Mouse (Mus musculus): ENCODE measurements at regions not wholly inside any gene's neighbourhood (a gene's known extent, or its start where the extent isn't known, plus 50 kb on each side); places are given as distances from the start of the nearest gene placed in this dataset.

DNA sequence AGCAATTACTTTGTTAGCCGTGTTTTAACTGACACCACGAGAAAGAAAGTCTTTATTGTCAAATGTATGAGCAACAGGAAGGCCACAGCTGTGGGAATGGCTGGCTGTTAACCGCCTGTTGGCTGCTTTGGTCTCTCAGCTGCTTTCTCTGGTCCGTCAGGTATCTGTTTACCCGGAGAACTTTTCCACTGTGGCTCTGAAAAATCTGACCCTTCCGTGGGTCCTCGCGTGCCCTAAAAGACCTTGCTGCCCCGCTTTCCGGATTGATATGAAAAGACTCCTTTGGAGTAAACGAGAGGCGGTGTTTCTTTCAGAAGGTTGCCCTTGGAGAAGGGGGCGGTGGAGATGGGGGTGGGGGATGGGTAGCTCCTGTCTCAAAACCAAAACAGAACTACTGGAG lies 75.9 kb downstream of the Sox14 start:
- no peak for DNase-seq (ENCODE audit: low spot score in 2 of 2)

DNA sequence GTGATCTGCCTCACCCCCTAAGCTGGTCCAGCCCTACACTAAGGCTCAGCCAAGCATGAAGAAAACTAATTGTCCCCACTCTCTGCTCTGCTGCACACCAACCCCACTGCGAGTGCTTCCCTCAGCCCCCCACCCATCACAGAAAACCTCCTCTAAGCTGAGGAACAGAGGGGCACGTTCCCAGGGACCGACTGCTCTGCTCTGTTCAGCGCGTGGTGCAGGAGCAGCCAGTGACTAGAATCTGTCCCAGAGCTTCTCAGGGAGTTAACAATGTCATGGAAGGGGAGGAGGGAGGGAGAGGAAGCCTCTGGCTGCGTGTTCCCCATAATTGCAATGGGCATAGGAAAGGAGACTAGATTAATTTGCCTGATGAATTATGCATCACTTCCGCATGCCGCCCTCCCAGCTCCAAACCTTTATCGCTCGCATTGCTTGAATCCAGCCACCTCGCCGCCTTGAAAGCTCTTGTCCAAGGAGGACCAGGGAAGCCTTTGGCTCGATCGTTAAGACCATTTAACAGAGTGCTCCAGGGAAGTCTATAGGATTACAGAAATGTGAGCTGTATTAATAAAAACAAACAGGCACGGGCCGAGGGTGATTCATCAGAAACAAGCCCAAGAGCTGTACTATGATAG lies 76.5 kb downstream of the Sox14 start:
- no peak for DNase-seq (ENCODE audit: low spot score in 2 of 2)

DNA sequence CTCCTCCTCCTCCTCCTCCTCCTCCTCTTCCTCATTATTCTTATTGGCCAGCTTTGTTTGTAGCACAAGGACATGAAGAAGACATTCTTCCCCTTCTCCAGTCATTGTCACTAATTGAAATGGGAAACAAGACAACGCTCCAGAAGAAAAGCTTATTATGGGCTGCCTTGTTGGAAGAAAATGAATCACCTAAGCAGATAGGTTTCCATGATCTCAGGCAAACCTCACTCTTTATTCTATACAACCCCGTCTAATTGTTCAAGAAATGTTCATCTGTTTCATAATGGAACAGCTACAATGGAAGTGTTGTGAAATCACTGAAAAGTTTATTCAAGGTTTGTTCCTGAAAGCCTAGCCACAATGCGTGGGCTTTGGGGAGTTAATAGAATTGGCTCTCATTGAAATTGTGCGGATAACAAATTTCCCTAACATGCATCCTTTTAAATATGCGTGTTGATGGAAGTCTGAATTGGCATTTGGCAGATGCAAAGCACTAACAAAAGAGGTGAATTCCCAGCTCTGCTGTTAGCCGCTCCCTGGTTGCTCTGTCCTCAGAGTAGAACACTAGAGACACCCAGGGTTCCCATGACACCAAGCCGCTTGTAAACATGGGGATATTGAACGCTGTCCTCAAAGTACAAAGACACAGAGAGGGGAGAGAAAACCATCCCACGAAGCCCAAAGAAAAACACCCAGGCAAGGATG lies 78.8 kb downstream of the Sox14 start:
- DNase-seq (ENCODE audit: low spot score in 2 of 2) = no peak

DNA sequence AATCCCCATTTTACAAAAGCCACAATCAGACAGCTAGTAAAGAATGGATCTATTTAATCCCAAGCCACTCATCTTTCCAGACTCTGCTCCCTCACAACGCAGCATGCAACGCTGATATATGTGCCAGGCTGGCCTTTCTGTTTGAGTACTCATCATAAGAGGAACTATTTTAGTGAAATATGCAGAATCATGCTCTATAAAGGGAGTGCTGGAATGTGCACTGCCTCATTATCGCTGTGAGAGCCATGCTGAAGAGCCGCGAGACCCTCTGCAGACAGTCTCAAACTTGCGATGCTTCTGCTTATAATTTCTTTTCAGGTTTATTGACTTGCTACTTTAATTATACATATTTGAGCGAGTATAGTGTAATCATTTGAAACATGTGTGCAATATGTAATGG lies 75.6 kb upstream of the Cldn18 start:
- no peak for DNase-seq (ENCODE audit: low spot score in 2 of 2)

DNA sequence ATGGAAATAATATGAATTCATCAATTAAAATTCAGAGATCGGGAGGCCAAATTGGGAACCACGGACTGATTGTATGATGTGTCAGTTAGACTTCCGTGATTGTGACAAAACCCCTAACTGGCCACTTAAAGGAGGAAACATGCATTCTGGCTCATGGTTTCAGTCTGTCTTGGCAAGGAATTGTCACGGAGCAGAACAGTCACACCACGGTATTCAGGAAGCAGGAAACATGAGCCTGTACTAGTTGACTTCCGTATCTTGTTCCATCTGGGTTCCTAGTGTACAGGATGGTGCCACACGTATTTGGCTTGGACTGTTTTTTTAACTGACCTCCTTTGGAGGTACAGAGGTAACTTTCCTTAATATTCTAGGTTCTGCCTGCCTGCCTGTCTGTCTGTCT lies 69.8 kb upstream of the Cldn18 start:
- DNase-seq (ENCODE audit: low spot score in 2 of 2) = no peak

DNA sequence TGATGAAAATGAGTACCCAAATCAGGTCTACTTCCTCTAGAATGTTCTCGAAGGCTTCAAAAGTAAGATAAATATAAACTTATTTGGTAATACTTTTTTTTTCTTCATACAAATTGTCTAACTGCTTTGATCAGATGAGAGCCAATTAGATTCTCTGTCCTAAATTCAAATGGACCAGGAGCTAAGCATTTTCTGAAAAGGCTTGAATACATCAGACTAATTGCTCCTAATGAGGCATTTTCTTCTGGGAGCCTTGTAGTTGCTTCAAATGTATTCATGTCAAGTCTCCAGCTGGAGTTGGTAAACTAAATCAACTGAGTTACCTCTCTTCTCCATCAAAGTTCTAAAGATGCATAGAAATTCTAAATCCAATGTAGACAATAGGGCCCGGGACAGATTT lies 66.1 kb upstream of the Cldn18 start:
- no peak for DNase-seq (ENCODE audit: low spot score in 2 of 2)

DNA sequence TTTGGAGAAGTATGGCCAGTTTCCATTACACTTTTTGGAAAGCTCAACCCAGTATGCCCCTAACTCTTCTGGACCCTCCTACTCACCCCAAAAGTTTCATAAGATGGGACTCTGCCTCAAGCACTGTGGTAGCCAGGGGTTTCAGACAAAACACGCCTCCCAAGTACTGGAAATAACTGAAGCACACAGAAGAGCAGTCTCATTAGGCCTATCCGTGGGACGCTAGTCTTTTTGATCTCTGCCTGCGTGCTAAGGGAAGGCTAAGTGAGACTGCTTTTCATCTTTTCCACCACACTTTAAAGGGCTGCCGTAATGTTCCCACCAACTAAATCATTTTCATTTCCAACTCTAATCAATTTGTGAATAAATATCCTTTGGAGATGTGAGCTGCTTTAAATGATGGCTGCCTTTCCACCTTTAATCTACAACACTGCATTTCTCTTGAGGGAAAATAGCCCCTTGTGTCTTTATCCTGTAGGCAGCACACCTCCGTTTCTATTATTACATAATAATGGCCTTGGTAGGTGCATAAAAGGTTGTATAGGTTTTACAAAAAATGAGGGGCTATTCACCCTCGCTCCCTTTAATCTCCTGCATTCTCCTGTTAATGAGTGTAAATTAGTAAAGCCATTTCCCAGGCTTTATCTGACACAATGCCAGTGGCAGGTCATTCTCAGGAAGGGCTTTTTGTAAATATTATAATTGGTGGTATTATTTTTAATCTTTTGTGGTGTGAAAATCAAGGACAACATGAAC lies 65.5 kb upstream of the Cldn18 start:
- DNase-seq (ENCODE audit: low spot score in 2 of 2) = no peak

DNA sequence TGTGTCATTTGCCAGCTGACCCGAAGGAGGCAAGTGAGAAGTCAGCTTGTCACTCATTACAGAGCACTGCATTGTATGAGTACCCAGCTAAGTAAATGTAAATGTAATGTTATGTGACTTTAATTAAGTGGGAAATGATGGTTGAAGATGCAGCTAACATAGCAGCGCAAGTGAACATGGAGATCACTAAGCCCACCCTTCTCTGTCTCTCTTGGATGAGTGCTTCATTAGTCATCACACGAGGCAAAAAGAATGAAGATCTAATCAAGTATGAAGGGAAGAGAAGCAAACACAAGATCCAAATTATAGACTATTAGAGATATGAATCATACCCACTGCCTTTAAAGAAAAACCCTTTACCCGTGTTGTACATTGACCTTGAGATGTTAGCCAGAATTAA lies 61.8 kb upstream of the Cldn18 start:
- no peak for DNase-seq (ENCODE audit: low spot score in 2 of 2)

DNA sequence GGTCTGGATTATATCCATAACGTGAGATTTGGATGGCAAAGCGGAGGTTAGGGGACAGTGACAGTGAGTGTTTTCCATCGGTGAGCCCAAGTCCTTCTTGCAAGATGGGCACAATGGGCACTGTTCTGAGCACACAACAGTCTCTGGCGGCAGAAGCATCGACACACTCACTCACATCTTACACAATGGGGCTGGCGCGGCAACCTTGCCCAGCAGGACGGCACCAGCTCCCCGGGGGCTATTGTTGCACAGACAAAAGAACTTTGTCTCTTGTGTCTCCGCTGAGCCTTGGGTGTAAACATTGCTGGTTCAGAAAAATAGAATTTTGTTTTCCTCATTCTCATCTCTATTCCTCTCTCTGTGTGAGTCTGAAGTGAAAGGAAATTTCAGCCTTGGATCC lies 53.6 kb upstream of the Cldn18 start:
- peak in 1 of 2 experiments; percentile 15 for DNase-seq (ENCODE audit: low spot score in 2 of 2)
